Mouse (Mus musculus) urinary bladder, adult 2 months (tissue): ENCODE data around the gene Frrs1l. TPM values are rescaled to one million over a fixed set of nuclear protein-coding genes. Genes with fewer than 3 reads are reported as not detected.

Source experiments
- DNase-seq: peaks from one replicate; pipeline ENCODE4 v3.0.0; 2022; ENCODE audit warnings: low spot score
- polyA plus RNA-seq: library from polyadenylated mRNA; depleted of rRNA; stranded (reverse); fragments of >200 nt; gene quantifications from 2 replicates; pipeline ENCODE4 v1.2.3, GENCODE M21; 2012; rRNA removed

Gene Frrs1l
- polyA plus RNA-seq, 1 experiment: 0.03 TPM

GRCm38 (mm10) chr4:56915732-56916325 is 74.4 kb downstream of the Frrs1l start:
- DNase-seq: no peak

GRCm38 (mm10) chr4:56914761-56915160 is 75.4 kb downstream of the Frrs1l start:
- DNase-seq: no peak

- no peak for DNase-seq
Measured at GRCm38 (mm10) chr4:56914338-56914737, 75.9 kb downstream of the Frrs1l start.

GRCm38 (mm10) chr4:56912382-56913001 is 77.7 kb downstream of the Frrs1l start:
- DNase-seq: no peak

GRCm38 (mm10) chr4:56909568-56909967 is 80.6 kb downstream of the Frrs1l start:
- no peak for DNase-seq

- DNase-seq: no peak
Measured at GRCm38 (mm10) chr4:56907671-56908070, 82.5 kb downstream of the Frrs1l start.

Other genes starting within 250 kb of the Frrs1l start
- 0.06 TPM in 1 of 2 replicates, not detected in the other for gene Actl7b, start 248.9 kb downstream of the Frrs1l start, polyA plus RNA-seq
- gene Actl7a, start 247.0 kb downstream of the Frrs1l start, polyA plus RNA-seq: not detected in 2 replicates
- gene Elp1, start 188.1 kb downstream of the Frrs1l start, polyA plus RNA-seq: 23.2 and 23.4 TPM in 2 replicates
- 4.9 and 7.1 TPM in 2 replicates for gene Fam206a, start 188.0 kb downstream of the Frrs1l start, polyA plus RNA-seq
- 57.8 and 69.1 TPM in 2 replicates for gene Ctnnal1, start 125.2 kb downstream of the Frrs1l start, polyA plus RNA-seq
- 16.4 and 17.0 TPM in 2 replicates for gene Tmem245, start 43.0 kb downstream of the Frrs1l start, polyA plus RNA-seq
- gene Epb41l4b, start 153.0 kb upstream of the Frrs1l start, polyA plus RNA-seq: 38.1 and 38.6 TPM in 2 replicates